Mouse (Mus musculus) frontal cortex, postnatal 36 days (tissue): ENCODE results near the gene Elmo3.

Experiments used
- DNase-seq, 2 experiments: peaks; one replicate each; pipeline ENCODE4 v3.0.0; 2022; ENCODE audit warnings: low spot score in 2 of 2

The Elmo3 gene

DNA sequence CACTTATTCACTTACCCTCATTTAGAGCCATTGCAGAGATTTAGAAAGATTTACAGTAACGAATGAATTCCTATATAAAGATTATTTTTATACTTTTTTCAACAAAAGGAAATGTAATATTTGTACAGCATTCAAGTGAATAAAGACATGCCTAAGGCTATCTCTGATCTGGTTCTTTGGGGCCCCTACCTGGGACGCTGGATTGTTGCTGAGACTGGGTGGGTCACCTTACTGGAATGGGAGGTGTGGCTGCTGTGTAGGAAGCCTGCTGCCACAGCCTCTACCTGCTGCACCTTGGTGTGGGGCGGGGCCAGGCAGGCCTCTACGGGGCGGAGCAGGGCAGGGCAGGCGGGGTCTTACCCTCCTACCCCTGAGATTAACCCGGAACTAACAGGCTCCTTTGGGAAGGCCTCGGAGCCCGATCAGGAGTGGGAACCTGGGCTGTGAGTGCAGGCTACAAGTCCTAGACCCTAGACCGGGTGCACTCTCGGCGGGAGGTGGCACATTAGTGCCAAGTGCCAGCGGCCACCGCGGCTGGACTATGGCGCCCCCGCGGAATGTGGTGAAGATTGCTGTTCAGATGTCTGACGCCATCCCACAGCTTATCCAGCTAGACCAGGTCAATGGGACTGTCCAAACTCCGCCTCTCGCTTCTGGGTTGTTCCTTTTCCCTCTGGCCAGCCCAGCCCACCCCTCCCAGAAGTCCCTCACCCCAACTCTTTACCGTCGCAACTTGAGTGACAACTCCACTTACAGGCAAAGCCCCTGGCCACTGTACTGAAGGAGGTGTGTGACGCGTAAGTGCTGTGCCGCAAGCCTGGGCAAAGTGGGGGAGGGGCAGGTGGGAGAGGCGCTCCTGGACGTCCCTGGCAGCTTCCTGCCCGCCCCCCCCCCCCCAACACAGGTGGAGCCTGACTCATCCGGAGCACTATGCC, at the start of gene Elmo3:
Gene Elmo3, plus strand, starts transcription at position 391 of the 935 bp plus-strand sequence.
- peak; percentile 50 to 51 for DNase-seq

DNA sequence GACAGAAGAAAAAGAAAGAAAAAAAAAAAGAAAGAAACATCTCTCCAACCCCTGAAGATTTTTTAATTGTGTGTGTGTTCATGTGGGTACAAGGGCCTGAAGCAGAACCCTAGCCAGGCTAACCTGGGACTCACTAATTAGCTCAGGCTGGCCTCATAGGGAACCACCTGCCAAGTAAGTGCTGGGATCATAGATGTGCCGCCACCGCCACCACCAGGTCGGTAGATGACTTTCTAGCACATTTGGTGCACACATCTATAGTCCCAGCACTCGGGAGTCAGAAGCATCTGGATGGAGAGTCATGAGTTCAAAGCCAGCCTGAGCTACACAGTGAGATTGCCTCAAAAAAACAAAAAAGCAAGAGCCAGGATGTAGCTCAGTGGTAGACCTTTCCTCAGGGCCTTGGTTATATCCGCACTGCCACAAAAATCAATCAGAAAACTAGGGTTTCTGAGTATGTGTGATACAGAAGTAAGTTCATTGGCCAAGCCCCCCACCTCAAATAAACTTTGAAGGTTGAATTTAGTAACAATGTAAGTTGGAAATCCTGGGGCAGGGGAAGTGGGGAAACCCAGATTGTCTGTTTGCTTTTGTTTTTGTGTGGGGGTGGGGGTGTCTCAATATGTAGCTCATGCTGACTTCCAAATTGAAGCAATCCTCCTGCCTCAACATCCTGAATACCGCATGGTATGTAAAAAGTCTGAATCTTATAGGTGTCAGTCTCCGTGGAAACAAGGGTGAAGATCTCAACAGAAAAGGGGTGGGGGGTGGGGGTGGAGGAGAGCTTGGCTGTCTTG, 47.9 kb upstream of the Elmo3 start:
- DNase-seq, result no peak

DNA sequence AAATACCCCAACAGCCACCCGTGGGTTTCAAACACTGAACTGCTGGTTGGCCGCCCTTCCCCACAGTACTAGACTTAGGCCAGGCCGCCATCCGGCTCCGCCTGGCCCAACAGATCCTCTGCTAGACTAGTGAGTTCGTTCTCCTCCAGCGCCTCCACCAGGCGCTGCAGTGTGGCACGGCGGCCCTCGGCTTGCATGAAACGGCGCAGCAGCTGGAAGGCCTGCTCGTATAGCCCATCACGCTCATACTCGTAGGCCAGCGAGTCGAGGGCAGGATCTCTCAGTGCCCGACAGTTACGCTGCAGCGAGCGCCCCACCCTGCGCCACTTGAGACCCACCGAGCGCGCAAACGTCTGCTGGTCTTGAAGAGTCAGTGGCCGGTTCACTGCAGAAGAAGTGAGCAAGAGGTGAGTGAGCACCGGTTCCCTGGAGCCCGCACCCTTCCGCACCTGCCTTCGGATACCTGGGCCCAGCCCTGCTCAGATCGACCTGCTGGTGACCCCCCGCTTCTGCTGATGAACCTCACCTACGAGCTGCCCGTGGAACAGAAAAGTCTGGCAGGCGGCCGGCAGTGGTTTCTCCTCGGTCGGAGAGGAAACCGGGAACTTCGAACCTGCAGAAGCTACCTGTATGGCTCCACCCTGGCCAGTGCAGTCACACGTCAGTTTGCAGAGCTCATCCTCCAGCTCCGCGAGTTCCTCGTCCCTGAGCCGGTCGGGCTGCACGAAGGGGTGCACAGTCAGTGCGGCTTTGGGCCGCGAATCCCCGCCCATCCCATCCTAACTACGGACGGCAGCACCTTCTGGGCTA, 46.3 kb upstream of the Elmo3 start:
- DNase-seq, result peak in 1 of 2 experiments; percentile 46

DNA sequence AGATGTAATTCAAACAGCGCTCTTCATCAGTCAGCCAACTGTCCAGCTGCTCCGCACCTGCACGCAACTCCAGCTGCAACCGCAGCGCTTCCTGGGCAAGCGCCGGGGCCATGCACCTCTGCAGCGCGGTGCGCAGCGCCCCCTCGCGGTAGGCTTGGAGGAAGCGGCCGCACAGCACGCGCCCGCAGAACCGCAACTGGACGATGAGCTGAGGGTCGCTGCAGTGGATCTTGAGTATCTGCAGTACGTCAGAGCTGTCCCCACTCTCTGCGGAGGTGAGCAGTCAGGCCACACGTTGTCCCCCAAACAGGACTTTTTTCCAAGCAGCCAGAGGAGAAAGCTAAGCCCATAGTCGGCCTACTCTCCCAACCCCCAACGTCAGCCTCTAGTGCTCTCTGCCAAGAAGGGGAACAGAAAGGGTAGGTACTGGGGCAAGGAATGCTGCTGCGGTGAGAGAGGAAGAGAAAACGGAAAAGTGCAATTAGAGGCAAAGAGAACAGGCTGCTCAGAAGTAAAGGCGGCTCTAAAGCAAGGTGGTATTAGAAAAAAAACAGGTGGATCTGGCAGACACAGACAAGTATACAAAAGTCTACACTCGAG, 45.6 kb upstream of the Elmo3 start:
- DNase-seq, result peak; percentile 63 to 70

DNA sequence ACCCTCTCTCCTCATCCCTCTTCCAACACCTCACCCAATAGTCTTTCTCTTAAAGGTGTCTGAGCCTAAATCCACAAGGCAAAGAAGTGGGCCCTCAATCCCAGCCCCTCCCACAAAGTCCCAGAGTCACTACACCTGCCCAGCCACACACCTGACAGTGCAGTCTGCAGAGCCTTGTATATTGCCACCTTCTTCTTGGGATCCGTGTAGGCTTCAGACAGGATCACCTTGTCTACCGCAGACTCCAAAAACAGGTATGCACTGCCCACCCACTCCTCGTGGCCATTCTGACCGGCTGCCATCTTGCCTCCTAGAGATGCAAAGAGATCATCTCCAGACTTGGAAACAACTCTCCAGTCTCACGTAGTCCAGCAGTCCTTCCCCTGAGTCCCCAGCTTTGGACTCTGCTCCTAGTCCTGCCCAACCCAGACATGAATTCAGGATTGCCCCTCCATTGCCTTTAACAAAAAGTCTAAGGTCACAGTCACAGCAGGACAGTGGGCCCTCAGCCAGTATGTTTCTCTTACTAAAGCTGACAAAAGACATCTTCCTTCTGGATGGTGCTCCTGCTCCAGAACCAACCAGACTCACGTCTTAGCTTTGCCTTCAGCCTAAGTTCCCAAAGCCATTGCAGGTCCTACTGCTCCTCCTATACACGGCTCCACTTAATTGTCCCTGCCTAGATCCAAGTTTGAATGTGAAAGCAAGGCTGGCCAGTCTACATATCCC, 44.9 kb upstream of the Elmo3 start:
- no peak for DNase-seq

DNA sequence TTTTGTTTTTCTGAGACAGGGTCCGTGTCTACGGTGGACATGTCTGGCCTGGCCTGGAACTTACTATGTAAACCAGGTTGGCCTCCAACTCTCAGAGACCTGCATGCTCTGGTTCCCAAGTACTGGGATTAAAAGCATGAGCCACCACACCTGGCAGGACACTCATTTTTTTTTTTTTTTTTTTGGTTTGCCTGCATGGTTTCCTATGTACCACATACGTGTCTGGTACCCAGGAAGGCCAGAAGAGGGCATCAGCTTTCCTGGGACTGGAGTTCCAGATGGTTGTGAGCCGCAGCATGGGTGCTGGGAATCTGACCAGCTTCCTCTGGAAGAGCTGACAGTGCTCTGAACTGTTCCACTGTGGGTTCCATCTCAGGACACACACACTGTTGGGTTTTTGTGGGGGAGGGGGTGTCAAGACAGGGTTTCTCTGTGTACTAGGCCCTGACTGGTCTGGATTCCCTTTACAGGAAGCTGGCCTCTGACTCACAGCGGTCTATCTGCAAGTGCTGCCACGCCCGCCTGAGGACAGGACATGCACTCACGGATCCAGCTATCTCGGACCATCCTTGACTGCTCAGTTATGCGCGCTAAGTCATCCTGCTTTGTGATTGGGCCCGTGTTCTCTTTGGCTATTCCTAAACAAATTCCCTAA, 43.9 kb upstream of the Elmo3 start:
- no peak for DNase-seq

DNA sequence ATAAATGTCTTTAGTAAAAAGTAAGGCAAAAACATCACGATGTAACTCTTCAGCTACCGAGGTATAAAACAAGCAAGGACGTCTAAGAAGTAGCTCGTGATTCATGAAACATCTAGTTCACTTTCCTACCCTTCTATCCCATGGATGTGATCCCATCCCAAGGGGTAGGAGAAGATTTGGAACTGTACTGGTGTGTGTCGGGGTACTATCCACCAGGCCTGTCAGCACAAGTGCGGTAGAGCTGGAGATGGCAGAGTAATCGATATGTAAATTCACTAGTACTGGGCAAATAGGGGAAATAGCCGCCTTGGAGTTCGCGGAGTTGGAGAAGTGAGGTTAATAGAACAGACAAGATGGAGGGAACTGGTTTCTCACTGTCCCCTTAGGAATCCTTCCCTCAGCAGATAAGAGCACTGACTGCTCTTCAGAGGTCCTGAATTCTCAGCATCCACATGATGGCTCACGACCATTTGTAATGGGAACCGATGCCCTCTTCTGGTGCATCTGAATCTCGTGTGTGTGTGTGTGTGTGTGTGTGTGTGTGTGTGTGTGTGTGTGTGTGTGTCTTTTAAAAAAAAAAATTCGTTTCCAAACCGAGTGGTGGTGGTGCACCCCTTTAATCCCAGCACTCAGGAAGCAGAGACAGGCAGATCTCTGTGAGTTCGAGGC, 42.0 kb upstream of the Elmo3 start:
- no peak for DNase-seq

DNA sequence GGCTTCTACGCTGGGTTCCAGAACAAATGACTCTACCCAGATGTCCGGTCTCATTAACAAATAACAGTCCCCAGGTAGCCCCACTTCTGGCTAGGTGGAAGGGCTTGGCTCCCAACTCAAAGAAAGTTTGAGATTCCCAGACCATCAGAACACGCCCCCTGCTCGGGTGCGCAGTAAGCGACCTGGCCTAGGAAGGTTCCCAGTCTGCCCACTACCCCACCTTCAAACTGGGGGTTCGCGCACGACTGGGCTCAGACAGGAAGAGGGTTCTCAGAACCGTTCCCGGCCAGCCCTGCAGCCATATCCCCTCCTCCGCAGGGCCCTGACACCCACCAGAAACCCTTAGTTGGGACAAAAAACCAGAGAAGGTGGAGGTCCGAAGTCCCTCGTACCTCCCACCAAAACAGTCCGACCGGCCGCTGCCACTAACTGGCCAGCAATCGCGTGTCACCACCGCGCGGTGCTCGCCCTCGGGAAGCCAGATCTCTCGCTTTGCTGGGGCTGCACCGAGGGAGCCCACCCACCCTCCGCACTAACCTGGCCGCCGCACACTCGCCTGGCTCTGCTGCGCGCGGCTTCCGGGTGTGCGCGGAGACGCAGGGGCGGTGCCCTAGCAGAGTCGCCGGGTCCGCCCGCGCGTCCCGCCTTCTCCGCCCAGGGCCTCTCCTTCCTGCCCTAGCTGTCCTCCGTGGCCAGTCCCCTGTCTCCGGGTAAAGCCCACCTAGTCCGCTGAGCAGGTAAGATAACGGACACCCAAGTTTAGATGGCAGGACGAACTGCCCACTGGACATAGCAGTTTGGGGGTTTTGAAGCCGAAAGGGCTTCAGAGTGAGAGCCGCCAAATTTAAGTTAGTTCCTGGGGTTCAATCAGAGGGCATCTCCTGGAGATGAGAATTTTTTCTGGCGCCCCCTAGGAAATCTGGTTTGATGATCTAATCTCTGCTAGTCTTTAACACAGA, 41.1 kb upstream of the Elmo3 start, which contains the start of the genes Tradd and Fbxl8:
Gene Tradd, minus strand, starts transcription at position 586 of the 959 bp plus-strand sequence.
Gene Fbxl8, plus strand, starts transcription at position 625 of the 959 bp plus-strand sequence.
- DNase-seq, result no peak

DNA sequence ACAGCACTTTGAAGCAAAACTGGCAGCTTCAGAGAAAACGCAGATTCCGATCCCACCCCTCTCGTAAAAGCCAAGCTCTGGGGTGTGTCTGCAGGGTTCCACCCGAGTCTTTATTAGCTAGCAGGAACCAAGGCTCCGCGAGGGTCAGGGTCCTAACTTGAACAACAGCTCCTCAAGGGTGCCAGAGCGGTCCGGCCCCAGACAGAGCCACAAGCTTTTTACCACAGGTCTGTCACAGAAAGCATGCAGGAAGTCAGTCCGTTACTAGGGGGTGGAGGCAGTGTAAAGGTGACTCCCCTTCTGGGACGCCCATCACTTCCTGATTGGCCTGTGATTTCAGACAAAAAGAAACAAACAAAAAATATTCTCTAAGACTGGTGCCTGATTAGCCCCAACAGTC, 40.3 kb upstream of the Elmo3 start:
- DNase-seq, result no peak

DNA sequence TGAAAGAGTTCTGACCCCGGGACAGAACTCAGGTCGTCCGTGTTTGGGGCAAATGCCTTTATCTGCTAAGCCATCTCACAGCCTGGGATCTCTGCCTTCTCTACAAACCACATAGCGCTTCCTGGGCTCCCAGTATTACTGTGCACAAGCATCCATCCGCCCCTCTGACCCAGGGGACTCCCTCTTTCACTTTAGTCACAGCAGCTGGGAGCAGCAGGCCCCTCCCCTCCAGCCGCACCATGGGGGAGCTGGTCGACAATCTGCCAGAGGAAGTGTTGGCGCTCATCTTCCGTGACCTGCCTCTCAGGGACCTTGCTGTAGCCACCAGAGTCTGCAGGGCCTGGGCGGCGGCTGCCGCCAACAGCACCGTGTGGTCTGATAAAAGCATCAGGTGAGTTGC, 38.6 kb upstream of the Elmo3 start:
- DNase-seq, result no peak

DNA sequence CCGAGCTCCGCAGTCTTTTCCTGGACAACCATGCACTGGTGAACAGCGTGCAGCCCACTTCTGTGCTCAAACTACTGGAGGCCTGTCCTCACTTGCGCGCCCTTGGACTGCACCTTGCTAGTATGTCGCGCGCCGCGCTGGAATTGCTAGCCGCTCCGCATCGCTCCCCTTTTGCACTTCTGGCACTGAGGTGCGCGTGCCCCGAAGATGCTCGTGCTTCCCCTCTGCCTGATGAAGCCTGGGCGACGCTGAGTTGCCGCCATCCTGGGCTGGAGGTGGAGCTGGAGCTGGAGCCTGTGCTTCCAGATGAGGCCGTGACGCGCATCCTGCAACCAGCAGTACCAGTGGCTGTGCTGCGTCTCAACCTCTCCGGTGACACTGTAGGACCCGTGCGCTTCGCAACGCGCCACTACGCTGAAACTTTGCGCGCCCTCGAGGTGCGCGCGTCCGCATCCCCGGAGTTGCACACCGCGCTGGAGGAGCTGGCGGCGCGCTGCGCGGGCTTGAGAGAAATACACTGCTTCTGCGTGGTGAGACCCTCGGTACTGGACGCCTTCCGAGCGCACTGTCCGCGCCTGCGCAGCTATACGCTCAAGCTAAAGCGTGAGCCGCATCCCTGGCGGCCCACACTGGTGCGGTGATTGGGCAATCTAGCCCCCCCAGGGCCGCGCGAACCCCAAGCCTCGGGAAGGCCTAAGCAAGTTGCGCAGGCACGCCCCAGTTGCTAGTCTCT, 36.9 kb upstream of the Elmo3 start:
- peak; percentile 77 to 91 for DNase-seq

DNA sequence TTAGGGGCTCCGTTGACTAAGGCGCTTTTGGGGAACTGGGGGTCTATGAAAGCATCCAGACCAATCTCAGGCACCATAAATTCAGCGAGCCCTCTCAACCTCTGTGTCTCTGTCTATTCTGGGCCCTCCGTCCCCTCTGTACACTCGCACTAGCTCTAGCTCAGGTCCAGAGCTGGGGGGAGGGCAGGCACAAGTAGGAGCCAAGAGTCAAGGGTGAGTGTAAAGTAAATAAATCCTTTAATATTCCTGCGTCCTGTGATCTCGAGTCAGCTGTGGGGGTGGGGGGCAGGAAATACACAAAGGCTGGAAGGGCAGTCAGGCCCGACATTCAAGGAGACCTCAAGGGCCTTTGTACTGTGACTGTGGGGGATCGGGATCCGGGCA, 36.3 kb upstream of the Elmo3 start:
- no peak for DNase-seq

DNA sequence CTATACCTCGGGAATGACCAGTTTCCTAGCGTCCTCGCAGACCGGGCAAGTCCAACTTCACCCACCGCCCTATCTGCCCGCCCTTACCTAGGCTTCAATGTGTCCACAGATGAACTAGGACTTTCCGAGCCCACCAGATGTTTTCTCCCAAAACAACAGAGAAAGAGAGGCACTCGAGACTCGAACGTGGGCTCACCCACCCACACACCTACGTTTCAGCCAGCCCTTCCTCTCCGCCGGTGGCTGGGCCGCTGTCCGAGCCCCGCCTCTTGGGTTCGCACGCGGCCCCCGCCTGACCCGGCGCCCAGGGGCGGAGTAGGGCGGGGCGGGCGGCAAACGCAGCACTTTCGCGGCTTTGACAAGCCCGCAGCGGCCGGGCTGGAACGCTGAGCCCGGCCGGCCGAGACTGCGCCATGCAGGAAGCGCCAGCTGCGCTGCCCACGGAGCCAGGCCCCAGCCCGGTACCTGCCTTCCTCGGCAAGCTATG, 35.9 kb upstream of the Elmo3 start, which contains the start of gene Hsf4:
Gene Hsf4, plus strand, starts transcription at position 341 of the 487 bp plus-strand sequence.
- peak; percentile 41 to 54 for DNase-seq

DNA sequence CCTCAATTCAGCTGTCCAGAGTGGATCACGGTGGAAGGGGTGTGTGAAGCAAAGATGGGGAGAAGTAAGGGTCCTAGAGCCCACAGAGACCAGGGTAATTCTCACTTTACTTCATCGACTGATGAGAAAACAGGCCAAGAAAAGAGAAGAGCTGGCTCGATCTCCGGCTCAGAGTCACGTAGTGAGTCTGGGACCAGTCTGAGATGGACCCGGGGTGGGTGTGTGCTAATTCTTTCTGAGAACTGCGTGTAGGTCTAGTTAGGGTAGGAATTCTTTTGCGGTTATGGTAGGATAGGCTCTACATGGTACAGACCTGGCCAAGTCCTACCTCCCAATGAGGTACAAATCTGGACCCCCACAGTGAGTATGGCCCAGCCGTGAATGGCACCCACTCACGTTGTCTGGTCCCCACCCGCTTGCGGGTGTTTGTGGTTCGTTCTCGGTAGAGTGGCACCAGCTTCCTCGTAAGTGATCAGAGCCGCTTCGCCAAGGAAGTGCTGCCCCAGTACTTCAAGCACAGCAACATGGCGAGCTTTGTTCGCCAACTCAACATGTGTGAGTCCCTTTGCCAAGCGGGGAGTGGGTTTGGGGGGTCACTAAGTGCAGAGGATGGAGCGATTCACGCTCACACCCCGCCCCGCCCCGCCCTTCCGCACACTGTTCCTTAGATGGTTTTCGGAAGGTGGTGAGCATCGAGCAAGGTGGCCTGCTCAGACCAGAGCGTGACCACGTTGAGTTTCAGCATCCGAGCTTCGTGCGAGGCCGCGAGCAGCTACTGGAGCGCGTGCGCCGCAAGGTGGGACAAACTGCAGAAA, 35.1 kb upstream of the Elmo3 start:
- no peak for DNase-seq

DNA sequence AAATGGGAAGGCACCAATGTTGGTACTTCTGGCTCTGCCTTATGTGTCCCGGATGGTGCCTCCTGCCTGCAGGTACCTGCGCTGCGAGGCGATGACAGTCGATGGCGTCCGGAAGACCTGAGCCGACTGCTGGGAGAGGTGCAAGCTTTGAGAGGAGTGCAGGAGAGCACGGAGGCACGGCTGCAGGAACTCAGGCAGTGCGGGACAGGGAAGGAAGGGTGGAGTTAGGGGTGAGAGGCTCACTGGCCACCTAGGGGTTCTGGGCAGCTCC, 34.5 kb upstream of the Elmo3 start:
- DNase-seq, result no peak

DNA sequence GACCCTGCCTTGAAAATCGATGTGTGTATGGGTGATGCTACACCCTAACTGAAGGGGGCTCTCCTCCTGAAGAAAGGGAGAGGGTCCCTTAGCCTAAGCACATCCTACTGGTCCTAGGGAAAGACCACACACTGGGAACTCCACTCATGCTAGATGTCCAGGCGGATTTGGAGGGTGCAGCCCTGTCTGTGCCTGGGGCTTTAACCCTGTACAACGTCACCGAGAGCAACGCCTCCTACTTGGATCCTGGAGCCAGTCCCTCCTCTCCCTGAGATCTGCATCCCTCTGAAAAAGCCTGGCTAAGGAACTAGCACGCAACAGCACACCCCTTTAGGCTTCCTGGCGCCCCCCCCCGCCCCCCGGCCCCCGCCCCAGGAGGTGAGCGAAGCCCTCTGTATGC, 30.0 kb upstream of the Elmo3 start:
- DNase-seq, result no peak

DNA sequence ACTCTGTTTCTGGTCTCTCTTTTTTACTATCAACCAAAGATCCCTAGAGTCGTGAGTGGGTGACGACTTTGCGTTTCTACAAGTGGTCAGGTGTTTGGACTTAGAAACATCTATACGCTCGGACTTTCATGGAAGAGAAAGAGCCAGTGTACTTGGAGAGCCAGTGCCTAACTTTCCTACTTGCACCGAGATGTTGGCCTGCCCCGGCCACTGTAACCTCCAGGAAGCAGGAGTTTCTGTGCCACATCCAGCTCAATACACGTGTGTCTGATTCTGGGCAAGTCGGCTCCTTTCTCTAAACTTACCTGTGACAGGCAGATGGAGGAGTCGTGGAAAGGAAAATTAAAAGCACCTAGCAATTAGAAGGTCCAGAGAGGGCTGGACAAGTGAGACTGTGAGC, 29.6 kb upstream of the Elmo3 start, which contains the start of gene Nol3:
Gene Nol3, plus strand, starts transcription at position 301 of the 400 bp plus-strand sequence.
- DNase-seq, result no peak
